Mouse (Mus musculus): ENCODE measurements around the gene Arap1.

- TF ChIP-seq CTCF (IDR thresholded peaks at IDR 0.05; ENCODE audit: low read depth, low read length) (no peak), POLR2A (IDR thresholded peaks at IDR 0.05; ENCODE audit: insufficient read depth, low read length) (no peak), EP300 (IDR thresholded peaks at IDR 0.05; ENCODE audit: insufficient read depth, low read depth, low read length) (no peak)
Observed at GRCm38 (mm10) chr7:101453296-101453695, 105.4 kb downstream of the Arap1 start.
